Mouse (Mus musculus): ENCODE results near the gene AL731706.1. TPM values are rescaled to one million over a fixed set of nuclear protein-coding genes. Genes with fewer than 3 reads are reported as not detected.
A peak's percentile ranks its signal among the peaks of the same experiment; 100 is the strongest.

Gene AL731706.1
- total and polyA plus RNA-seq, 3 experiments = 13.3 to 40.7 (median 14.8) TPM

- TF ChIP-seq RCOR1 (conservative IDR thresholded peaks at IDR 0.05; ENCODE audit: low read depth, low read length) (no peak), ZKSCAN1 (IDR thresholded peaks at IDR 0.05; ENCODE audit: borderline replicate concordance, low read depth, low read length) (no peak), E2F4 (IDR thresholded peaks at IDR 0.05; ENCODE audit: insufficient replicate concordance, low read depth, low read length) (no peak), IRF4 (IDR thresholded peaks at IDR 0.05; ENCODE audit: low read depth, low read length) (peak; percentile 56; the same call in 1 of the 2 replicates), EP300 (IDR thresholded peaks at IDR 0.05; ENCODE audit: low read length) (0 out of 2 replicates have a peak, but pooled peaks have one; percentile 45), KAT2A (IDR thresholded peaks at IDR 0.05; ENCODE audit: insufficient replicate concordance, low read length) (no peak), CHD2 (IDR thresholded peaks at IDR 0.05; ENCODE audit: low read length) (no peak)
- Histone ChIP-seq H3K4me2 (ENCODE audit: insufficient read depth, low read depth, poor library complexity, severe bottlenecking) (no peak overlapping the region), H3K4me1 (ENCODE audit: control insufficient read depth in 1 of 2, insufficient read depth in 2 of 2) (peaks cover 3 to 7% of the 10 kb centered on the region in 2 experiments), H3K4me3 (replicated peaks in 1 of 3; ENCODE audit: low read depth in 2 of 3, low read length in 2 of 3, poor library complexity in 1 of 3) (no peak overlapping the region), H3K9me3 (replicated peaks; ENCODE audit: low read length) (no peaks in the 10 kb centered on the region), H3K36me3 (replicated peaks in 1 of 2; ENCODE audit: control insufficient read depth in 1 of 2, insufficient read depth in 1 of 2, low read length in 1 of 2) (no peaks in the 10 kb centered on the region), H3K79me2 (replicated peaks; ENCODE audit: control insufficient read depth, extremely low read depth, insufficient read depth, poor library complexity, severe bottlenecking) (no peaks in the 10 kb centered on the region), H3K27me3 (replicated peaks) (no peaks in the 10 kb centered on the region), H3K9ac (ENCODE audit: insufficient read depth, low read depth) (no peak overlapping the region), H3K27ac (ENCODE audit: insufficient read depth, low read depth) (no peak overlapping the region)
- dilution Hi-C loops (cut with MboI; ENCODE audit: extremely low pct_ligation_motif_present, extremely low pct_unique_long_range_greater_than_20kb, low sequenced_read_pairs) = no loop called here
- no peak for DNase-seq (ENCODE audit: extremely low read depth)
- in situ Hi-C loops (cut with MboI; ENCODE audit: low pct_ligation_motif_present, low pct_unique_long_range_greater_than_20kb, low sequenced_read_pairs) = no loop called here
Measured at GRCm38 (mm10) chr2:136833976-136834714, 57.0 kb downstream of the AL731706.1 start.

- Histone ChIP-seq H3K36me3 (replicated peaks in 1 of 2; ENCODE audit: control insufficient read depth in 1 of 2, insufficient read depth in 1 of 2, low read length in 1 of 2) (no peaks in the 10 kb centered on the region), H3K4me3 (replicated peaks in 1 of 3; ENCODE audit: low read depth in 2 of 3, low read length in 2 of 3, poor library complexity in 1 of 3) (no peak overlapping the region), H3K9me3 (replicated peaks; ENCODE audit: low read length) (no peaks in the 10 kb centered on the region), H3K4me1 (ENCODE audit: control insufficient read depth in 1 of 2, insufficient read depth in 2 of 2) (peaks cover 3 to 7% of the 10 kb centered on the region in 2 experiments), H3K9ac (ENCODE audit: insufficient read depth, low read depth) (no peak overlapping the region), H3K27me3 (replicated peaks) (no peaks in the 10 kb centered on the region), H3K4me2 (ENCODE audit: insufficient read depth, low read depth, poor library complexity, severe bottlenecking) (no peak overlapping the region), H3K79me2 (replicated peaks; ENCODE audit: control insufficient read depth, extremely low read depth, insufficient read depth, poor library complexity, severe bottlenecking) (no peaks in the 10 kb centered on the region), H3K27ac (ENCODE audit: insufficient read depth, low read depth) (no peak overlapping the region)
- TF ChIP-seq USF2 (conservative IDR thresholded peaks at IDR 0.05; ENCODE audit: low read depth, low read length) = no peak
- TF ChIP-seq JUN (IDR thresholded peaks at IDR 0.05; ENCODE audit: insufficient read depth, low read depth, low read length) = no peak
- no peak for TF ChIP-seq BHLHE40 (IDR thresholded peaks at IDR 0.05; ENCODE audit: low read depth, low read length)
- TF ChIP-seq IRF4 (IDR thresholded peaks at IDR 0.05; ENCODE audit: low read depth, low read length) = no peak
- dilution Hi-C loops (cut with MboI; ENCODE audit: extremely low pct_ligation_motif_present, extremely low pct_unique_long_range_greater_than_20kb, low sequenced_read_pairs) (no loop called here), in situ Hi-C loops (cut with MboI; ENCODE audit: low pct_ligation_motif_present, low pct_unique_long_range_greater_than_20kb, low sequenced_read_pairs) (no loop called here)
- DNase-seq (ENCODE audit: extremely low read depth) = no peak
Measured at GRCm38 (mm10) chr2:136832936-136833335, 58.3 kb downstream of the AL731706.1 start.

Other genes with a start within 250 kb of the AL731706.1 start
- gene Snap25, start 177.9 kb downstream of the AL731706.1 start, total RNA-seq (2012; rRNA removed) = not detected in 2 replicates
- not detected in 2 replicates for gene Snap25, start 177.9 kb downstream of the AL731706.1 start, total RNA-seq (2014; rRNA removed)
- 0.11 and 0.35 TPM in 2 replicates for gene Snap25, start 177.9 kb downstream of the AL731706.1 start, polyA plus RNA-seq (2012; ENCODE audit: insufficient read length, low read depth)
- 8.3 TPM in 1 of 2 replicates, not detected in the other for gene AL731706.2, start 5.7 kb downstream of the AL731706.1 start, total RNA-seq (2012; rRNA removed)
- not detected in 2 replicates for gene AL731706.2, start 5.7 kb downstream of the AL731706.1 start, total RNA-seq (2014; rRNA removed)
- 46.1 and 75.9 TPM in 2 replicates for gene AL731706.2, start 5.7 kb downstream of the AL731706.1 start, polyA plus RNA-seq (2012; ENCODE audit: insufficient read length, low read depth)
- 4.4 and 4.7 TPM in 2 replicates for gene Slx4ip, start 171 bp downstream of the AL731706.1 start, total RNA-seq (2012; rRNA removed)
- gene Slx4ip, start 171 bp downstream of the AL731706.1 start, total RNA-seq (2014; rRNA removed) = 3.8 and 4.1 TPM in 2 replicates
- 6.5 and 6.7 TPM in 2 replicates for gene Slx4ip, start 171 bp downstream of the AL731706.1 start, polyA plus RNA-seq (2012; ENCODE audit: insufficient read length, low read depth)
- 2.2 and 3.1 TPM in 2 replicates for gene Mkks, start within 50 bp of the AL731706.1 start, total RNA-seq (2012; rRNA removed)
- 5.1 and 5.8 TPM in 2 replicates for gene Mkks, start within 50 bp of the AL731706.1 start, total RNA-seq (2014; rRNA removed)
- 17.0 and 25.8 TPM in 2 replicates for gene Mkks, start within 50 bp of the AL731706.1 start, polyA plus RNA-seq (2012; ENCODE audit: insufficient read length, low read depth)
- not detected in 2 replicates for gene Jag1, start 225.3 kb upstream of the AL731706.1 start, total RNA-seq (2012; rRNA removed)
- not detected in 2 replicates for gene Jag1, start 225.3 kb upstream of the AL731706.1 start, total RNA-seq (2014; rRNA removed)
- gene Jag1, start 225.3 kb upstream of the AL731706.1 start, polyA plus RNA-seq (2012; ENCODE audit: insufficient read length, low read depth) = not detected in 2 replicates